Mouse (Mus musculus) limb, embryonic 10.5 days (tissue): ENCODE measurements at regions not wholly inside any gene's neighbourhood (a gene's known extent, or its start where the extent isn't known, plus 50 kb on each side); places are given as distances from the start of the nearest gene placed in this dataset.

Experiments used
- DNase-seq: peaks from one replicate; pipeline ENCODE4 v3.0.0-alpha.2; 2017; ENCODE audit warnings: low spot score
- H3K27ac ChIP-seq: fragments of 300-500 bp; sonication (generic); 2 replicates; pipeline ENCODE4 v1.5.1; 2016; ENCODE audit warnings: mild to moderate bottlenecking
- H3K27me3 ChIP-seq: fragments of 300-500 bp; sonication (generic); 2 replicates; pipeline ENCODE4 v1.6.1; 2016; ENCODE audit warnings: low read depth, mild to moderate bottlenecking; ENCODE audit not compliant: poor library complexity, severe bottlenecking
- H3K36me3 ChIP-seq: fragments of 300-500 bp; sonication (generic); 2 replicates; pipeline ENCODE4 v1.6.1; 2016; ENCODE audit warnings: mild to moderate bottlenecking, moderate library complexity
- H3K4me1 ChIP-seq: fragments of 300-500 bp; sonication (generic); 2 replicates; pipeline ENCODE4 v1.6.1; 2016
- H3K4me3 ChIP-seq: fragments of 300-500 bp; sonication (generic); 2 replicates; pipeline ENCODE4 v1.5.1; 2016; ENCODE audit warnings: mild to moderate bottlenecking, moderate library complexity
- H3K9me3 ChIP-seq: fragments of 300-500 bp; sonication (generic); replicated peaks from 2 replicates; pipeline ENCODE4 v1.6.1; 2016; ENCODE audit warnings: mild to moderate bottlenecking
- WGBS: fragments of 180-500 bp; shearing (Covaris S2); methylation state at CpG from one replicate; pipeline ENCODE4 v1.1.7; 2016; 5-methylcytosine and 5-hydroxymethylcytosine counted together

- Histone ChIP-seq H3K27me3 (no peaks in the 10 kb centered on the region), H3K9me3 (no peaks in the 10 kb centered on the region), H3K4me1 (no peaks in the 10 kb centered on the region), H3K4me3 (no peak overlapping the region), H3K27ac (no peak overlapping the region), H3K36me3 (no peaks in the 10 kb centered on the region)
- DNase-seq: no peak
Observed at GRCm38 (mm10) chr6:14298167-14298566, 426.8 kb upstream of the 2610001J05Rik start.

- H3K27ac ChIP-seq: no peak overlapping the region
- H3K27me3 ChIP-seq: no peaks in the 10 kb centered on the region
- no peaks in the 10 kb centered on the region for H3K36me3 ChIP-seq
- H3K4me3 ChIP-seq: no peak overlapping the region
- DNase-seq: no peak
- no peaks in the 10 kb centered on the region for H3K9me3 ChIP-seq
- no peaks in the 10 kb centered on the region for H3K4me1 ChIP-seq
Observed at GRCm38 (mm10) chr6:14297428-14297827, 426.1 kb upstream of the 2610001J05Rik start.

GRCm38 (mm10) chr6:14290843-14291242 is 419.5 kb upstream of the 2610001J05Rik start:
- Histone ChIP-seq H3K27me3 (no peaks in the 10 kb centered on the region), H3K9me3 (no peaks in the 10 kb centered on the region), H3K4me3 (no peak overlapping the region), H3K4me1 (no peaks in the 10 kb centered on the region), H3K36me3 (no peaks in the 10 kb centered on the region), H3K27ac (no peak overlapping the region)
- DNase-seq: no peak
- 65% methylated on average over 1 of the region's 1 CpGs for WGBS

- no peaks in the 10 kb centered on the region for H3K9me3 ChIP-seq
- WGBS: 96% methylated on average over 2 of the region's 2 CpGs
- no peak for DNase-seq
- no peaks in the 10 kb centered on the region for H3K36me3 ChIP-seq
- H3K4me3 ChIP-seq: no peak overlapping the region
- no peaks in the 10 kb centered on the region for H3K4me1 ChIP-seq
- H3K27me3 ChIP-seq: no peaks in the 10 kb centered on the region
- no peak overlapping the region for H3K27ac ChIP-seq
Observed at GRCm38 (mm10) chr6:14281476-14281875, 410.2 kb upstream of the 2610001J05Rik start.

- Histone ChIP-seq H3K27me3 (no peaks in the 10 kb centered on the region), H3K4me1 (no peaks in the 10 kb centered on the region), H3K4me3 (no peak overlapping the region), H3K27ac (no peak overlapping the region), H3K9me3 (no peaks in the 10 kb centered on the region), H3K36me3 (no peaks in the 10 kb centered on the region)
- 87% methylated on average over 1 of the region's 1 CpGs for WGBS
- no peak for DNase-seq
Observed at GRCm38 (mm10) chr6:14261941-14262340, 390.6 kb upstream of the 2610001J05Rik start.

- H3K9me3 ChIP-seq: no peaks in the 10 kb centered on the region
- no peaks in the 10 kb centered on the region for H3K27me3 ChIP-seq
- no peaks in the 10 kb centered on the region for H3K4me1 ChIP-seq
- H3K36me3 ChIP-seq: no peaks in the 10 kb centered on the region
- no peak for DNase-seq
- H3K27ac ChIP-seq: no peak overlapping the region
- no peak overlapping the region for H3K4me3 ChIP-seq
Observed at GRCm38 (mm10) chr6:14240331-14240730, 369.0 kb upstream of the 2610001J05Rik start.

- Histone ChIP-seq H3K4me1 (no peaks in the 10 kb centered on the region), H3K27me3 (no peaks in the 10 kb centered on the region), H3K4me3 (no peak overlapping the region), H3K36me3 (no peaks in the 10 kb centered on the region), H3K9me3 (no peaks in the 10 kb centered on the region), H3K27ac (no peak overlapping the region)
- WGBS: 80% methylated on average over 2 of the region's 2 CpGs
- no peak for DNase-seq
Observed at GRCm38 (mm10) chr6:14239151-14239550, 367.8 kb upstream of the 2610001J05Rik start.

- Histone ChIP-seq H3K9me3 (no peaks in the 10 kb centered on the region), H3K36me3 (no peaks in the 10 kb centered on the region), H3K4me3 (no peak overlapping the region), H3K4me1 (no peaks in the 10 kb centered on the region), H3K27me3 (no peaks in the 10 kb centered on the region), H3K27ac (no peak overlapping the region)
- 92% methylated on average over 2 of the region's 2 CpGs for WGBS
- no peak for DNase-seq
Observed at GRCm38 (mm10) chr6:14230823-14231222, 359.5 kb upstream of the 2610001J05Rik start.

- Histone ChIP-seq H3K9me3 (no peaks in the 10 kb centered on the region), H3K27ac (no peak overlapping the region), H3K27me3 (no peaks in the 10 kb centered on the region), H3K4me1 (no peaks in the 10 kb centered on the region), H3K36me3 (no peaks in the 10 kb centered on the region), H3K4me3 (no peak overlapping the region)
- DNase-seq: peak; percentile 61
- WGBS: 15% methylated on average over 2 of the region's 2 CpGs
Observed at GRCm38 (mm10) chr6:14207509-14207908, 336.2 kb upstream of the 2610001J05Rik start.

- Histone ChIP-seq H3K4me3 (no peak overlapping the region), H3K36me3 (no peaks in the 10 kb centered on the region), H3K27ac (no peak overlapping the region), H3K4me1 (no peaks in the 10 kb centered on the region), H3K9me3 (no peaks in the 10 kb centered on the region), H3K27me3 (no peaks in the 10 kb centered on the region)
- DNase-seq: no peak
- 89% methylated on average over 3 of the region's 3 CpGs for WGBS
Observed at GRCm38 (mm10) chr6:14197107-14197506, 325.8 kb upstream of the 2610001J05Rik start.

- Histone ChIP-seq H3K27me3 (no peaks in the 10 kb centered on the region), H3K36me3 (no peaks in the 10 kb centered on the region), H3K9me3 (no peaks in the 10 kb centered on the region), H3K4me1 (no peaks in the 10 kb centered on the region), H3K4me3 (no peak overlapping the region), H3K27ac (no peak overlapping the region)
- WGBS: 87% methylated on average over 5 of the region's 5 CpGs
- no peak for DNase-seq
Observed at GRCm38 (mm10) chr6:14195351-14195750, 324.0 kb upstream of the 2610001J05Rik start.

- Histone ChIP-seq H3K36me3 (no peaks in the 10 kb centered on the region), H3K4me1 (no peaks in the 10 kb centered on the region), H3K27me3 (no peaks in the 10 kb centered on the region), H3K27ac (no peak overlapping the region), H3K4me3 (no peak overlapping the region), H3K9me3 (no peaks in the 10 kb centered on the region)
- no peak for DNase-seq
- WGBS: 85% methylated on average over 4 of the region's 4 CpGs
Observed at GRCm38 (mm10) chr6:14191387-14192023, 320.2 kb upstream of the 2610001J05Rik start.

- no peaks in the 10 kb centered on the region for H3K4me1 ChIP-seq
- no peaks in the 10 kb centered on the region for H3K36me3 ChIP-seq
- H3K27me3 ChIP-seq: no peaks in the 10 kb centered on the region
- H3K27ac ChIP-seq: no peak overlapping the region
- 70% methylated on average over 2 of the region's 2 CpGs for WGBS
- H3K4me3 ChIP-seq: no peak overlapping the region
- no peak for DNase-seq
- H3K9me3 ChIP-seq: no peaks in the 10 kb centered on the region
Observed at GRCm38 (mm10) chr6:14185921-14186420, 314.7 kb upstream of the 2610001J05Rik start.

- Histone ChIP-seq H3K4me1 (no peaks in the 10 kb centered on the region), H3K36me3 (no peaks in the 10 kb centered on the region), H3K27me3 (no peaks in the 10 kb centered on the region), H3K27ac (no peak overlapping the region), H3K9me3 (no peaks in the 10 kb centered on the region), H3K4me3 (no peak overlapping the region)
- no peak for DNase-seq
Observed at GRCm38 (mm10) chr6:14147370-14147769, 276.1 kb upstream of the 2610001J05Rik start.
